ENCODE assay signal across 18 mouse cellular contexts in the genomic region with DNA sequence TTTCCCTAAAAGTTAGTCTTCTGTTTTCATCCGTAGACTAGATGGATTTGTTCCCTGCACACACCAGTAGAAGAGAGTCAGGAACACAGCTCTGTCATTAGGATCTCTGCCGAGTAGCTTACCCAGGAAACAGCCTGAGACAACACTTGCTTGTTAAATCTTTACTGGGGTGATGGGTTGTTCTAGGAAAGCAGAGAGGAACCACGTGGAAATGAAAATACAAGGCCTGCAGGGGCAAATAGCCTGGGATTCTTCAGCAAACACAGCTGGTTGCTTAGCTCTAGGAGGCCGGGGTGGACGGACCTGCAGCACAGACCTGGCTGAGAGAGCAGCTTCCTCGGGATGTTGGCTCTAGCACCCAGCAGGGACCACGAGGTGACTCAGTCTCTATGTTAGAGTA. TPM values are rescaled to one million over a fixed set of nuclear protein-coding genes. Genes with fewer than 3 reads are reported as not detected.
A peak's percentile ranks its signal among the peaks of the same experiment; 100 is the strongest.
DNase-seq lines count a peak whose midpoint lies in the region; ATAC-seq and TF ChIP-seq lines count a peak whose summit lies in the region.
"Had no signal": no experiment of that assay in that cellular context is flagged by ENCODE, and none has a peak within 500 bp of the region (broad histone marks: within the 10 kb centered on the region; RNA-seq: fewer than 3 reads in every experiment).

No protein-coding gene starts in this region.

- no peak overlapping the region for H3K4me3 ChIP-seq in limb, embryonic 14.5 days (replicated peaks; ENCODE audit: low read length)
- H3K4me3 ChIP-seq in limb, embryonic 10.5 days, result no peak overlapping the region
- no peak overlapping the region for H3K4me3 ChIP-seq in cortical plate, adult 2 months (ENCODE audit: insufficient read depth, low read length)
- H3K4me3 ChIP-seq: heart, embryonic 15.5 days; liver, embryonic 13.5 days; midbrain, embryonic 13.5 days; neural tube, embryonic 13.5 days had no signal

- H3K27ac ChIP-seq in limb, embryonic 14.5 days (replicated peaks; ENCODE audit: low read depth, low read length), result no peak overlapping the region
- H3K27ac ChIP-seq in limb, embryonic 10.5 days, result no peak overlapping the region
- 0 out of 2 replicates have a peak overlapping the region, but pooled peaks have one; percentile 48 for H3K27ac ChIP-seq in cortical plate, adult 2 months (ENCODE audit: insufficient read depth, low read length)
- H3K27ac ChIP-seq: heart, embryonic 15.5 days; liver, embryonic 13.5 days; midbrain, embryonic 13.5 days; neural tube, embryonic 13.5 days had no signal

- TF ChIP-seq POLR2A in limb, embryonic 14.5 days (IDR thresholded peaks at IDR 0.05; ENCODE audit: borderline replicate concordance, extremely low read depth, insufficient read depth, insufficient read length), result no peak
- TF ChIP-seq POLR2A in cortical plate, adult 2 months (IDR thresholded peaks at IDR 0.05; ENCODE audit: extremely low read depth, insufficient read depth, low read length), result no peak

- no peaks in the 10 kb centered on the region for H3K27me3 ChIP-seq in limb, embryonic 14.5 days (ENCODE audit: control insufficient read depth, insufficient read depth, low read length)
- no peaks in the 10 kb centered on the region for H3K27me3 ChIP-seq in limb, embryonic 10.5 days (ENCODE audit: low read depth, poor library complexity, severe bottlenecking)
- H3K27me3 ChIP-seq: heart, embryonic 15.5 days; liver, embryonic 13.5 days; midbrain, embryonic 13.5 days; neural tube, embryonic 13.5 days had no signal

- intact Hi-C loops in heart, postnatal 10 days (cut with DNase I), result no loop called here

- H3K9ac ChIP-seq in limb, embryonic 14.5 days (ENCODE audit: low read depth, low read length, severe bottlenecking), result no peak overlapping the region
- H3K9ac ChIP-seq: heart, embryonic 15.5 days; liver, embryonic 13.5 days; midbrain, embryonic 13.5 days; neural tube, embryonic 13.5 days had no signal

- DNase-seq in embryo, embryonic 10 days (ENCODE audit: low spot score), result peak; percentile 11
- DNase-seq in embryo, embryonic 9.5 days (ENCODE audit: extremely low spot score), result no peak
- DNase-seq in limb, embryonic 14.5 days (ENCODE audit: low spot score), result no peak
- DNase-seq in limb, embryonic 10.5 days (ENCODE audit: low spot score), result no peak
- DNase-seq in layer of hippocampus, postnatal 36 days, result peak; percentile 23 to 36
- DNase-seq in kidney, postnatal 4 days, result no peak
- no peak for DNase-seq in heart, postnatal 10 days
- DNase-seq: adrenal gland, postnatal 10 days; gastrocnemius, postnatal 36 days; lung, postnatal 14 days; retina, postnatal 1 day had no signal

- 31% methylated on average over 7 of the region's 7 CpGs for WGBS in limb, embryonic 14.5 days
- WGBS in limb, embryonic 10.5 days, result 50% methylated on average over 7 of the region's 7 CpGs

- TF ChIP-seq CTCF in cortical plate, adult 2 months (IDR thresholded peaks at IDR 0.05; ENCODE audit: extremely low read depth, insufficient read depth, low read length), result no peak

- peaks cover 13% of the 10 kb centered on the region for H3K4me1 ChIP-seq in limb, embryonic 14.5 days (ENCODE audit: control insufficient read depth, insufficient read depth, low read length)
- H3K4me1 ChIP-seq in limb, embryonic 10.5 days, result peaks cover 17% of the 10 kb centered on the region; the same call in 1 of the 2 replicates
- peaks cover 6% of the 10 kb centered on the region for H3K4me1 ChIP-seq in cortical plate, adult 2 months (ENCODE audit: control insufficient read depth, insufficient read depth, low read length)
- H3K4me1 ChIP-seq: heart, embryonic 15.5 days; midbrain, embryonic 13.5 days had no signal

- H3K9me3 ChIP-seq in limb, embryonic 14.5 days (ENCODE audit: control insufficient read depth, low read length), result no peaks in the 10 kb centered on the region
- no peaks in the 10 kb centered on the region for H3K9me3 ChIP-seq in limb, embryonic 10.5 days (replicated peaks)
- H3K9me3 ChIP-seq: heart, embryonic 15.5 days; liver, embryonic 13.5 days; midbrain, embryonic 13.5 days; neural tube, embryonic 13.5 days had no signal

- H3K4me2 ChIP-seq in limb, embryonic 14.5 days (replicated peaks; ENCODE audit: low read depth, low read length, severe bottlenecking), result no peak overlapping the region
- H3K4me2 ChIP-seq: heart, embryonic 15.5 days; midbrain, embryonic 13.5 days; neural tube, embryonic 13.5 days had no signal

- no peaks in the 10 kb centered on the region for H3K36me3 ChIP-seq in limb, embryonic 14.5 days (ENCODE audit: control insufficient read depth, insufficient read depth, low read length)
- no peaks in the 10 kb centered on the region for H3K36me3 ChIP-seq in limb, embryonic 10.5 days
- H3K36me3 ChIP-seq: heart, embryonic 15.5 days; liver, embryonic 13.5 days; midbrain, embryonic 13.5 days; neural tube, embryonic 13.5 days had no signal

- ATAC-seq in limb, embryonic 14.5 days (ENCODE audit: low FRiP score, low read depth), result 0 out of 2 replicates have a peak, but pooled peaks have one; percentile 37
- ATAC-seq: inflammation-experienced regulatory T-cells, adult 6 months; midbrain, embryonic 13.5 days had no signal

RNA-seq across cellular contexts. Expression of a gene that starts 49.9 kb away (rescaled TPM):
- 29.4 and 40.8 TPM in 2 replicates for polyA plus RNA-seq in limb, embryonic 14.5 days (2012; rRNA removed)
- 69.9 and 76.8 TPM in 2 replicates for polyA plus RNA-seq in limb, embryonic 14.5 days (2014; fragmentation: Nextera tagmentation; extraction: Ambion mirVana)
- 5.9 and 6.5 TPM in 2 replicates for polyA plus RNA-seq in limb, embryonic 10.5 days (2016; fragmentation: Nextera tagmentation; extraction: Ambion mirVana)
- polyA plus RNA-seq in cortical plate, adult 2 months (2012; rRNA removed), result 224 and 296 TPM in 2 replicates
- total RNA-seq in layer of hippocampus, postnatal 36 days (2021), result 100 to 1,000 TPM; 103 to 127 TPM
- total RNA-seq in heart, postnatal 10 days (2021), result 1 to 10 TPM in 1 of 2 experiments, under 1 TPM in 1; 0.91 to 1.1 TPM
- total RNA-seq: common myeloid progenitor, adult 5-6 weeks had no signal

RNA-seq across cellular contexts. Expression of a gene that starts 57.6 kb away (rescaled TPM):
- polyA plus RNA-seq in limb, embryonic 14.5 days (2012; rRNA removed), result 39.1 and 43.9 TPM in 2 replicates
- 27.2 and 28.5 TPM in 2 replicates for polyA plus RNA-seq in limb, embryonic 14.5 days (2014; fragmentation: Nextera tagmentation; extraction: Ambion mirVana)
- polyA plus RNA-seq in limb, embryonic 10.5 days (2016; fragmentation: Nextera tagmentation; extraction: Ambion mirVana), result 9.5 and 11.4 TPM in 2 replicates
- polyA plus RNA-seq in cortical plate, adult 2 months (2012; rRNA removed), result 140 and 145 TPM in 2 replicates
- total RNA-seq in layer of hippocampus, postnatal 36 days (2021), result 100 to 1,000 TPM in 1 of 2 experiments, 10 to 100 TPM in 1; 94.4 to 105 TPM
- under 1 TPM; 0.77 TPM for total RNA-seq in heart, postnatal 10 days (2021)

Comparison
In these comparisons a context has a peak if more than half of its experiments do, and no peak if none do; other contexts are left out.
1. DNase-seq: peak in embryo, embryonic 10 days (single experiment) and layer of hippocampus, postnatal 36 days (2 of 2); none in embryo, embryonic 9.5 days (single experiment), limb, embryonic 14.5 days (single experiment), limb, embryonic 10.5 days (single experiment), kidney, postnatal 4 days (0 of 2) and heart, postnatal 10 days (0 of 2).